Mouse (Mus musculus): ENCODE data around the gene Oaz3. TPM values are rescaled to one million over a fixed set of nuclear protein-coding genes. Genes with fewer than 3 reads are reported as not detected.

Oaz3 gene
- polyA plus RNA-seq, 1 experiment from 2014 or later: 0.51 TPM

GRCm38 (mm10) chr3:94436420-94436819 lies 7.3 kb downstream of the Oaz3 start:
- no peak overlapping the region for H3K4me3 ChIP-seq (ENCODE audit: low read depth, low read length)
- ATAC-seq (replicated peaks; ENCODE audit: low FRiP score) (no peak), DNase-seq (ENCODE audit: low spot score) (no peak)
- no peaks in the 10 kb centered on the region for H3K4me1 ChIP-seq (replicated peaks; ENCODE audit: control insufficient read depth, insufficient read depth, low read length)
- no peak overlapping the region for H3K4me2 ChIP-seq
- no peak overlapping the region for H3K9ac ChIP-seq (ENCODE audit: low read depth, low read length)
- no peaks in the 10 kb centered on the region for H3K9me3 ChIP-seq (ENCODE audit: control insufficient read depth, low read length)
- H3K27me3 ChIP-seq (replicated peaks; ENCODE audit: control insufficient read depth, insufficient read depth, low read length): no peaks in the 10 kb centered on the region
- WGBS: 76% methylated on average over 9 of the region's 9 CpGs
- H3K36me3 ChIP-seq (ENCODE audit: control insufficient read depth, insufficient read depth, low read length): no peaks in the 10 kb centered on the region
- H3K27ac ChIP-seq (ENCODE audit: low read depth, low read length): no peak overlapping the region

- H3K9ac ChIP-seq (ENCODE audit: low read depth, low read length): no peak overlapping the region
- H3K9me3 ChIP-seq (ENCODE audit: control insufficient read depth, low read length): no peaks in the 10 kb centered on the region
- no peaks in the 10 kb centered on the region for H3K36me3 ChIP-seq (ENCODE audit: control insufficient read depth, insufficient read depth, low read length)
- H3K27ac ChIP-seq (ENCODE audit: low read depth, low read length): no peak overlapping the region
- DNase-seq (ENCODE audit: low spot score) (no peak), ATAC-seq (replicated peaks; ENCODE audit: low FRiP score) (0 out of 2 replicates have a peak, but pooled peaks have one; percentile 36)
- WGBS: 84% methylated on average over 2 of the region's 2 CpGs
- H3K4me2 ChIP-seq: no peak overlapping the region; the same call in 1 of the 2 replicates
- no peak overlapping the region for H3K4me3 ChIP-seq (ENCODE audit: low read depth, low read length)
- H3K27me3 ChIP-seq (replicated peaks; ENCODE audit: control insufficient read depth, insufficient read depth, low read length): no peaks in the 10 kb centered on the region; the same call in 1 of the 2 replicates
- no peaks in the 10 kb centered on the region for H3K4me1 ChIP-seq (replicated peaks; ENCODE audit: control insufficient read depth, insufficient read depth, low read length)
Observed at GRCm38 (mm10) chr3:94434305-94434704, 9.4 kb downstream of the Oaz3 start.

GRCm38 (mm10) chr3:94430980-94431379 lies 12.7 kb downstream of the Oaz3 start:
- Histone ChIP-seq H3K27ac (ENCODE audit: low read depth, low read length) (no peak overlapping the region), H3K4me1 (replicated peaks; ENCODE audit: control insufficient read depth, insufficient read depth, low read length) (no peaks in the 10 kb centered on the region), H3K9ac (ENCODE audit: low read depth, low read length) (no peak overlapping the region), H3K4me2 (no peak overlapping the region), H3K4me3 (ENCODE audit: low read depth, low read length) (no peak overlapping the region), H3K27me3 (replicated peaks; ENCODE audit: control insufficient read depth, insufficient read depth, low read length) (no peaks in the 10 kb centered on the region; the same call in 1 of the 2 replicates), H3K36me3 (ENCODE audit: control insufficient read depth, insufficient read depth, low read length) (no peaks in the 10 kb centered on the region), H3K9me3 (ENCODE audit: control insufficient read depth, low read length) (no peaks in the 10 kb centered on the region)
- 40% methylated on average over 2 of the region's 2 CpGs for WGBS
- DNase-seq (ENCODE audit: low spot score) (no peak), ATAC-seq (replicated peaks; ENCODE audit: low FRiP score) (no peak)

GRCm38 (mm10) chr3:94413031-94413679 lies 30.6 kb downstream of the Oaz3 start, which contains the start of gene Tdrkh:
Tdrkh (plus strand) TSS chr3:94413273.
- Histone ChIP-seq H3K27me3 (replicated peaks; ENCODE audit: control insufficient read depth, insufficient read depth, low read length) (no peaks in the 10 kb centered on the region; the same call in 1 of the 2 replicates), H3K4me1 (replicated peaks; ENCODE audit: control insufficient read depth, insufficient read depth, low read length) (peaks cover 3% of the 10 kb centered on the region), H3K4me2 (peak within 1 kb of the TSS; percentile 84), H3K27ac (ENCODE audit: low read depth, low read length) (no peak within 1 kb of the TSS), H3K9me3 (ENCODE audit: control insufficient read depth, low read length) (no peaks in the 10 kb centered on the region), H3K9ac (ENCODE audit: low read depth, low read length) (peak within 1 kb of the TSS; percentile 58), H3K36me3 (ENCODE audit: control insufficient read depth, insufficient read depth, low read length) (no peaks in the 10 kb centered on the region), H3K4me3 (ENCODE audit: low read depth, low read length) (peak within 1 kb of the TSS; percentile 53)
- 13% methylated on average over 52 of the region's 52 CpGs for WGBS
- ATAC-seq (replicated peaks; ENCODE audit: low FRiP score) (peak; percentile 98), DNase-seq (ENCODE audit: low spot score) (peak; percentile 88)

GRCm38 (mm10) chr3:94412530-94412929 lies 31.2 kb downstream of the Oaz3 start:
- H3K27ac ChIP-seq (ENCODE audit: low read depth, low read length): no peak overlapping the region
- DNase-seq (ENCODE audit: low spot score) (no peak), ATAC-seq (replicated peaks; ENCODE audit: low FRiP score) (peak; percentile 44)
- peaks cover 3% of the 10 kb centered on the region for H3K4me1 ChIP-seq (replicated peaks; ENCODE audit: control insufficient read depth, insufficient read depth, low read length)
- WGBS: 14% methylated on average over 25 of the region's 25 CpGs
- no peaks in the 10 kb centered on the region; the same call in 1 of the 2 replicates for H3K27me3 ChIP-seq (replicated peaks; ENCODE audit: control insufficient read depth, insufficient read depth, low read length)
- peak overlapping the region; percentile 58 for H3K9ac ChIP-seq (ENCODE audit: low read depth, low read length)
- H3K4me2 ChIP-seq: peak overlapping the region; percentile 84
- no peaks in the 10 kb centered on the region for H3K36me3 ChIP-seq (ENCODE audit: control insufficient read depth, insufficient read depth, low read length)
- no peaks in the 10 kb centered on the region for H3K9me3 ChIP-seq (ENCODE audit: control insufficient read depth, low read length)
- H3K4me3 ChIP-seq (ENCODE audit: low read depth, low read length): peak overlapping the region; percentile 53

- WGBS: 66% methylated on average over 4 of the region's 4 CpGs
- Histone ChIP-seq H3K4me2 (no peak overlapping the region), H3K27ac (ENCODE audit: low read depth, low read length) (no peak overlapping the region), H3K4me3 (ENCODE audit: low read depth, low read length) (no peak overlapping the region), H3K9me3 (ENCODE audit: control insufficient read depth, low read length) (no peaks in the 10 kb centered on the region), H3K27me3 (replicated peaks; ENCODE audit: control insufficient read depth, insufficient read depth, low read length) (peaks cover 26% of the 10 kb centered on the region), H3K9ac (ENCODE audit: low read depth, low read length) (no peak overlapping the region), H3K36me3 (ENCODE audit: control insufficient read depth, insufficient read depth, low read length) (no peaks in the 10 kb centered on the region), H3K4me1 (replicated peaks; ENCODE audit: control insufficient read depth, insufficient read depth, low read length) (no peaks in the 10 kb centered on the region)
- DNase-seq (ENCODE audit: low spot score) (peak; percentile 3), ATAC-seq (replicated peaks; ENCODE audit: low FRiP score) (no peak)
Observed at GRCm38 (mm10) chr3:94405561-94405960, 38.2 kb downstream of the Oaz3 start.

- Histone ChIP-seq H3K4me2 (no peak overlapping the region), H3K4me1 (replicated peaks; ENCODE audit: control insufficient read depth, insufficient read depth, low read length) (no peaks in the 10 kb centered on the region), H3K9me3 (ENCODE audit: control insufficient read depth, low read length) (no peaks in the 10 kb centered on the region), H3K27me3 (replicated peaks; ENCODE audit: control insufficient read depth, insufficient read depth, low read length) (peaks cover 36% of the 10 kb centered on the region), H3K9ac (ENCODE audit: low read depth, low read length) (no peak overlapping the region), H3K36me3 (ENCODE audit: control insufficient read depth, insufficient read depth, low read length) (no peaks in the 10 kb centered on the region), H3K4me3 (ENCODE audit: low read depth, low read length) (no peak overlapping the region), H3K27ac (ENCODE audit: low read depth, low read length) (no peak overlapping the region)
- DNase-seq (ENCODE audit: low spot score): peak; percentile 26
- ATAC-seq (replicated peaks; ENCODE audit: low FRiP score): no peak
- WGBS: 27% methylated on average over 7 of the region's 7 CpGs
Observed at GRCm38 (mm10) chr3:94404366-94405054, 39.2 kb downstream of the Oaz3 start.

GRCm38 (mm10) chr3:94402451-94402850 lies 41.3 kb downstream of the Oaz3 start:
- Histone ChIP-seq H3K4me3 (ENCODE audit: low read depth, low read length) (no peak overlapping the region), H3K9me3 (ENCODE audit: control insufficient read depth, low read length) (no peaks in the 10 kb centered on the region), H3K27me3 (replicated peaks; ENCODE audit: control insufficient read depth, insufficient read depth, low read length) (peaks cover 57% of the 10 kb centered on the region), H3K27ac (ENCODE audit: low read depth, low read length) (no peak overlapping the region), H3K4me2 (no peak overlapping the region), H3K4me1 (replicated peaks; ENCODE audit: control insufficient read depth, insufficient read depth, low read length) (no peaks in the 10 kb centered on the region), H3K9ac (ENCODE audit: low read depth, low read length) (no peak overlapping the region), H3K36me3 (ENCODE audit: control insufficient read depth, insufficient read depth, low read length) (no peaks in the 10 kb centered on the region)
- ATAC-seq (replicated peaks; ENCODE audit: low FRiP score): no peak
- 44% methylated on average over 8 of the region's 8 CpGs for WGBS
- DNase-seq (ENCODE audit: low spot score): no peak

Measured in liver, embryonic 11.5 days (tissue).